Mouse (Mus musculus) cerebellum, adult 2 months (tissue): ENCODE measurements at regions not wholly inside any gene's neighbourhood (a gene's known extent, or its start where the extent isn't known, plus 50 kb on each side); places are given as distances from the start of the nearest gene placed in this dataset.

Experiments
- DNase-seq, 2 experiments: peaks; one replicate each; pipeline ENCODE4 v3.0.0; 2021
- H3K27ac ChIP-seq: fragments of 200-500 bp; 2 replicates; pipeline ENCODE4 v1.5.1; 2012; ENCODE audit warnings: low read length, control low read depth, inconsistent platforms; ENCODE audit not compliant: insufficient read depth
- H3K27me3 ChIP-seq: fragments of 200-500 bp; 2 replicates; pipeline ENCODE4 v1.6.1; 2012; ENCODE audit warnings: inconsistent platforms, mild to moderate bottlenecking, low read length, moderate library complexity; ENCODE audit not compliant: control insufficient read depth, insufficient read depth
- H3K4me1 ChIP-seq: fragments of 200-500 bp; 2 replicates; pipeline ENCODE4 v1.6.1; 2011; ENCODE audit warnings: low read length; ENCODE audit not compliant: control insufficient read depth, insufficient read depth
- H3K4me3 ChIP-seq: fragments of 200-500 bp; replicated peaks from 2 replicates; pipeline ENCODE3; 2011; ENCODE audit warnings: mild to moderate bottlenecking, low read depth, low read length, control low read depth; ENCODE audit not compliant: insufficient read depth
- CTCF ChIP-seq: fragments of 200-500 bp; IDR thresholded peaks from 2 replicates; pipeline ENCODE4 v1.5.1; 2011; ENCODE audit warnings: low read depth, mild to moderate bottlenecking, control low read depth, low read length, moderate library complexity, borderline replicate concordance; ENCODE audit not compliant: insufficient read depth
- POLR2A ChIP-seq: fragments of 200-500 bp; IDR thresholded peaks from 2 replicates; pipeline ENCODE4 v1.6.1; 2011; ENCODE audit warnings: low read length, control low read depth, borderline replicate concordance; ENCODE audit not compliant: insufficient read depth
- WGBS: fragments of 180-500 bp; shearing (Covaris S2); methylation state at CpG from one replicate; pipeline ENCODE4 v1.1.7; 2018; 5-methylcytosine and 5-hydroxymethylcytosine counted together

GRCm38 (mm10) chr8:89605905-89606468 lies 562.0 kb upstream of the Sall1 start:
- WGBS, result 90% methylated on average over 4 of the region's 4 CpGs
- TF ChIP-seq POLR2A, result no peak
- TF ChIP-seq CTCF, result no peak
- H3K4me1 ChIP-seq, result no peaks in the 10 kb centered on the region
- no peak overlapping the region for H3K27ac ChIP-seq
- H3K4me3 ChIP-seq, result no peak overlapping the region
- DNase-seq, result no peak
- H3K27me3 ChIP-seq, result no peaks in the 10 kb centered on the region

- H3K27me3 ChIP-seq, result no peaks in the 10 kb centered on the region
- TF ChIP-seq POLR2A, result no peak
- TF ChIP-seq CTCF, result no peak
- no peak overlapping the region for H3K4me3 ChIP-seq
- no peak for DNase-seq
- WGBS, result 97% methylated on average over 3 of the region's 3 CpGs
- H3K4me1 ChIP-seq, result no peaks in the 10 kb centered on the region
- H3K27ac ChIP-seq, result no peak overlapping the region
These were observed 560.5 kb upstream of the Sall1 start for GRCm38 (mm10) chr8:89604461-89604860.

DNA sequence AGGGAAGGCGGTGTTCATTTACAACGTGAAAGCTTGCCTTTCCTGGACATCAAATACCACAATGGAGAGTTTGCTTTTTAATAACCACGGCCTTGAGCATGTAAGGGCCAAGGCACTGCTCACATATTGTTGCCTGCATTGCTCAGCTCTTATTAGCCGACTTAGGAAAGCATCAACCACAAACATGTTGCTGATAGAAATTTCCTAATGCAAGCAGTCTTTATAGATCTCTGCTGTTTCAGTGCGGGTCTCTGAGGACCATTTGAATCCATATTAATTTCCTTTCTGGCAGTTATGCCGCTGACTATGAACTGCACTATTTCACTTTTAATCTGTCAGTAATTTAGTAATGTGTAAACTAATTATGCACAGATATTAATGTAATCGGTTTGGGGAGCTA lies 552.4 kb upstream of the Sall1 start:
- DNase-seq, result no peak
- no peaks in the 10 kb centered on the region for H3K27me3 ChIP-seq
- H3K4me3 ChIP-seq, result no peak overlapping the region
- WGBS, result 82% methylated on average over 7 of the region's 7 CpGs
- TF ChIP-seq POLR2A (no peak), CTCF (no peak)
- no peaks in the 10 kb centered on the region for H3K4me1 ChIP-seq
- no peak overlapping the region for H3K27ac ChIP-seq

DNA sequence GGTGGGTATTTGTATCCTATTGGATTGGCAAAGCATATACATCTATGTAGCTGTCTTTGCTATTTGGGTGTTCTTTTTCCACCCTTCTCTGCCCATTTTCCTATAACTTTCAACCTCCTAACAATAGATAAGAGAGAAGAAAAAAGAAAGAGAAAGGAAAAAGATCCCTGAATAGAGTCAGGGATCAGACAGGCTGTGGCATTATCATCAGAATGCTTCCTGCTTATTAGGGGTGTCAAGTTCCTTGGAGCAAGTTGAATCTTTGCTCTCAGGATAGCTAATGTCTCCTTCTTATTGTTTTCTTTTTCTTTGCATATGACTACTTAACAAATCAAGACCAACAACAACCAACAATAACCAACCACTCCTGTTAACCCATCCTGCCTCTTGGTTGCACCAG lies 539.1 kb upstream of the Sall1 start:
- no peak overlapping the region for H3K27ac ChIP-seq
- no peak for DNase-seq
- H3K27me3 ChIP-seq, result no peaks in the 10 kb centered on the region
- no peaks in the 10 kb centered on the region for H3K4me1 ChIP-seq
- H3K4me3 ChIP-seq, result no peak overlapping the region
- TF ChIP-seq POLR2A, result no peak
- no peak for TF ChIP-seq CTCF

DNA sequence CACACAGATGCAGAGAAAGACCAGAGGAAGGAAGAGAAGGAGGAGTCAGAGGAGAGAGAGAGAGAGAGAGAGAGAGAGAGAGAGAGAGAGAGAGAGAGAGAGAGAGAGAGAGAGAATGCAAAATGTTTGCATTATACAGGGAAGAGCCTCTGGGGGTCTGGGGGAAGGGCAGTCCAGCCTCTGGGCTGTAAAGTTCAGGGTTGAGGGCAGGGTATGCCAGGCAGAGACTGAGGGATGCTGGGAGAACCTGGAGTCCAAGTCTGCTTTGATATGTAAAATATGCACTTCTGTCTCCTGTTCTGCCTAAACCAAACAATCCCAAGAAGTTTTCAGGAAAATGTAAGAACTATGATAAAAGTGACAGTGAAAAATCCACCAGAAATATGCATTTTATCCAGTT lies 538.6 kb upstream of the Sall1 start:
- TF ChIP-seq CTCF, result no peak
- TF ChIP-seq POLR2A, result no peak
- Histone ChIP-seq H3K27ac (no peak overlapping the region), H3K4me3 (no peak overlapping the region), H3K4me1 (no peaks in the 10 kb centered on the region), H3K27me3 (no peaks in the 10 kb centered on the region)
- DNase-seq, result no peak

DNA sequence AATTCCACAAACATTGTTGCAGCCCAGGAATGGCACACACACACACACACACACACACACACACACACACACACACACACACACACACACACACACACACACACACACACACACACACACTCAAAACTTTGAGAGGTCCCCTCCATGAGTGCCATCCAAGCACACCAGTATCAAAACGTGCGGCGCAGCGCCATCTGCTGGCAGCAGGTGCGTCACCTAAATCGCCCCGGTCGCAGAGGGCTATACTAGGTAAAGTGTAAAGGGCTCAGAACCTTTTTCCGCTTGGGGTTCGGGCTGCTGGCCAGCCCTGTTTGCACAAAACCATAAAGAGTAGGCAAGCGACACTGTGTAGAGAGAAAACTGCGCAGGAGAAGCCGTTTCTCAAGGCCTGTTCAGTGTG lies 527.9 kb upstream of the Sall1 start:
- no peak overlapping the region for H3K27ac ChIP-seq
- no peak overlapping the region for H3K4me3 ChIP-seq
- DNase-seq, result peak; percentile 31 to 48
- no peaks in the 10 kb centered on the region; the same call in 1 of the 2 replicates for H3K27me3 ChIP-seq
- TF ChIP-seq POLR2A (no peak), CTCF (peak; percentile 69)
- no peaks in the 10 kb centered on the region for H3K4me1 ChIP-seq
- WGBS, result 4% methylated on average over 13 of the region's 13 CpGs

- Histone ChIP-seq H3K27ac (no peak overlapping the region), H3K4me1 (no peaks in the 10 kb centered on the region), H3K4me3 (no peak overlapping the region), H3K27me3 (no peaks in the 10 kb centered on the region; the same call in 1 of the 2 replicates)
- WGBS, result 70% methylated on average over 10 of the region's 10 CpGs
- no peak for TF ChIP-seq CTCF
- TF ChIP-seq POLR2A, result no peak
- DNase-seq, result no peak
These were observed 526.8 kb upstream of the Sall1 start for GRCm38 (mm10) chr8:89570639-89571325.

- TF ChIP-seq CTCF (no peak), POLR2A (no peak)
- Histone ChIP-seq H3K27ac (no peak overlapping the region), H3K4me3 (no peak overlapping the region), H3K27me3 (no peaks in the 10 kb centered on the region; the same call in 1 of the 2 replicates), H3K4me1 (no peaks in the 10 kb centered on the region)
- DNase-seq, result no peak
- 16% methylated on average over 9 of the region's 9 CpGs for WGBS
These were observed 525.4 kb upstream of the Sall1 start for GRCm38 (mm10) chr8:89569406-89569805.
